Mouse (Mus musculus): ENCODE data around the gene Zfp972.
"Not testable (repeated sequence)": the region's sequence is repeated elsewhere in the genome, so short reads cannot be mapped to it uniquely, and the experiment has no call there.

- TF ChIP-seq EP300 (optimal IDR thresholded peaks at IDR 0.05); CTCF (IDR thresholded peaks at IDR 0.05; ENCODE audit: low read depth): not testable (repeated sequence)
Observed at GRCm38 (mm10) chr2:177974814-177975213, 49.4 kb upstream of the Zfp972 start.
